Mouse (Mus musculus): Measurements from ENCODE around the gene Syt2.

The Syt2 gene

DNA sequence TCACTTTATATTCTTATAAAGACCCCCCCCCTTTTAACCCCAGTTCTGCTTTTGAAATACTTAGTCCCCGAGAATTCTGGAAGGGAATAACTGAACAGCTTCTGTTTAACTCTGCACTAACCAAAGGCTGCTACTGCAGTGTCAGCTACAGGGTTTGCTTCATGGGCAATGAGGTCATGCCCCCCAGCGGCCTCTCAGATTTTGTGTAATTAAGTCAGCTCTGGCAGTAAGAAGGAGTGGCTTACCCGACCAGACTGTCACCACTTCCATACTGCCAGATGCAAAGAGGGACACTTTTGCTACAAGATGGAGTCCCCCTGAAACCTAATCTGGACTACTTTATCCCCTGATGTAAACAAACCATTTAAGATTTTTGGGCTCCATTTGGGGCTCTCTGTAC, 129.2 kb downstream of the Syt2 start:
- DNase-seq, result no peak

DNA sequence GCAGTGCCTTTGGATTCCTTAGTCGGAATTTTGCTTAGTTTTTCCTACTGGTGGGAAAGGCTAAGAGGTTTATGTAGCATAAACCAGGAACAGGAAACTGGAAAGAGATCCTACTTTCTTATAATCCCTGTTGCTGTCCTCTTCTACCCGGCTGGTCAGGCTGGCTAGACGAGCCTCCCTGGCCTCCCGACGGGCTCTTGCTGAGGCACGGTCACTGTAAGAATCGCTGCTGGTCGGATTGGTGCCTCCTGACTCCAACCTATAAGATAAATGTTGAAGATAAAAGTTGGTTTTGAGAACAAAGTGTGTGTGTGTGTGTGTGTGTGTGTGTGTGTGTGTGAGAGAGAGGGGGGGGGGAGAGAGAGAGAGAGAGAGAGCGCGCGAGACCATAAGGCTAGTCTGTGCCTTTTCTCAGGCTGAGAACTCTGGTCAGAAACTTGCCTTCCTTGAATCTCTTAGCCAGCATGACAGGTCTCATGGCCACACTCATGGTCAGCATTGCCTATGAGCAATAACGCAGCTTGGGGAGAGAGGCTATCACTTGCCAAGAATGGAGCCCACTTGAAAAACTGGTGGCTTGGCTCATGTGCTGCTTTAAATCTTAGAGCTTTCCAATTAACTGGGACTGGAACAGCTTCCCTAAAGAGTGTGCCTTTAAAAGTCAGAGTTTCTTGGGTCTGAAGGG, 130.9 kb downstream of the Syt2 start:
- DNase-seq, result no peak

DNA sequence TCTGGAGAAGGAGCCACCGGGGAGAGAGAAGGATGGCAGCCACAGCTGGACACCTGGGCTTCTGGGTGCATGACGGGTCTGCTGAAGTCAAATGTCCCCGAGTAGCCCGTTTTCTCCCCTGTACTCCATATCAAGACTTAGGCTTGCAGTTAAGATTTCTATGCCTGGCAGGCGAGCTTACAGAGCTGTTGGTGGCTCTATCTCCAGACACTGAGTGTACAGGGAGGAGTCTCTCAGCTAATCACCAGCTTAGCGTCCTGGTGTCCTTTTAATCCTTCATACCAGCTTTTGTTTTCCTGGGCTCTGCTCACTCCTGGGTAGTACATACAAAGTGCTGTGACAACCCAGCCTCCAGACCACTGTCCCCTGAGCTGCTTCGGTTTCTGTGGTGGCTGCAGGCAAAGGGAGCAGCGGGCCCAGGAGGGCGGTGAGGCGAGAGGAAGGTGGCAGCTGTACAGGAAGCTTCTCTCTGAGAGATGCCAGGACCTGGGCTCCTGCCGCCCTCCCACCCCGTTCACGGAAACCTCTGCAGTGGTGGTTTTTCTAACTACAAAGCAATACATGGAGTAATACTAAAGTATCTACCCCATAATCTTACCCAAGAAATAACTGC, 131.6 kb downstream of the Syt2 start:
- no peak for DNase-seq

DNA sequence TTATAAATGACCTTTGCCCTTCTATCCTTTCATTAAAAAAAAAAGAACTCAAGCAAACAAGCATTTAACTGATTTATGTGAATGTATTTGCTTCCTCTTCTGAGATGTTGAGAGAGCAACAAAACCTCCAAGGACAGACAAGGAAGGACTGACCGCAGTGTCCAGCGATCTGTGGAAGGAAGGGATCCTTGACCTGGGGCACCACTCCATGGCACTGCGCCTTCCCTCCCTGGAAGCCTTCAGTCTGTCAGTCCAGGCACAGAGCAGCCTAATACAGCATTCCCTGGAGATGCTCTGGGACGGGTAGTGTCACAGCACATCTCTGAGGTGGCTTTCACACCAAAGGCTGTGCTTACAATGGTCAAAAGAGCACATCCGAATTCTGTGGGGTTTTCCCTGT, 136.3 kb downstream of the Syt2 start:
- DNase-seq, result no peak

DNA sequence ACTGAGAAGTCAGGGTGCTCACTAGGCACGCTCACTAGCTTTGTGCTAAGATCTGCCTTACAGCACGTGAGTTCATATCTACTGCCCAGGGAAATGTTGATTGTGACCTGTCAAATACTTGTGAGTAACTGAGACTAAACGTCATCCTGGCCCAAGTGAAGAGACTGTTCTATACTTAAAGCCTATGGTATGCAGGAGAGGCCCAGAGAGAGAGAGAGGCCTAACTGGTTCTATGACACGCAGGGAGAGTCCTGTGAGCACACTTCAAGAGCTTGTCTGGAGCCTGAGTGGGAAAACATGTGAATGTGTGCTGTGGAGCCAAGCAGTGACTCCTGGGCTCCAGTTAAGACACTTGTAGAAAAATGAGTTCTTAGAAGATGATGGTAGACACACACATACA, 137.5 kb downstream of the Syt2 start:
- DNase-seq, result no peak

DNA sequence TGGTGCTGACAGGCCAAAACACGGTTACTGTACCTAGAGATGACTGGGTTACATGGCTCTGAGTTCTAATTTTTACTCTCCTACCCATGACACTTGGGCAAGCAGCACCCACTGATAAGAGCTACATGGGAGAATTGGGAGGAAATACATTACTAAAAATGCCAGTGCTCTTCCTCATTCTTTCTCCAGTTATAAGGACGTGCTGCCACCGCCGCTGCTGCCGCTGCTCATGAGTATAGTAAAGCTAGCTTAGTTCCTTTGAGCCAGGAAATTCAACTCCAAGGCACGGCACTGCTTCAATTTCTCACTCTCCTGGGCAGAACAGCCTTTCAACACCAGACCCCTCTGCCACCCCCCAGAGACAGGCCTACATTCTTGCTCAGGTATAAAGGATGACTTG, 138.0 kb downstream of the Syt2 start:
- no peak for DNase-seq

DNA sequence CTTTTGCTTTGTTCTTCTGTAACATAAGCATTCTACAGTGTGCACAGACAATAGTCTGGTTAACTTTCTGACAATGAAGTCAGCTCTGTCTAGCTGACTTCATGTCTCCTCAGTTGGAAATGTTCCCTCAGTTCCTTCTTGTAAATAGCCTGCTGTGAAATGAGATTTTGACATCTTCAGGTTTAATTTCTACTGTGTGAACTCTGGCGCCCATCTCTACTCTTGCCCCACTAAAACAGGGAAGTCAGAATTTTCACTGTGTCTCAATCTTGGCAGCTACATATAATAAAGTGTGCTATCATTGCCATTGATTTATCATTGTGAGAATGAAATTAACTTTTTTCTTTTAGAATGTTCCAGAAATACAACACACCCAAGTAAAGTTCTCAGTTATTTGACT, 138.4 kb downstream of the Syt2 start:
- DNase-seq, result no peak

DNA sequence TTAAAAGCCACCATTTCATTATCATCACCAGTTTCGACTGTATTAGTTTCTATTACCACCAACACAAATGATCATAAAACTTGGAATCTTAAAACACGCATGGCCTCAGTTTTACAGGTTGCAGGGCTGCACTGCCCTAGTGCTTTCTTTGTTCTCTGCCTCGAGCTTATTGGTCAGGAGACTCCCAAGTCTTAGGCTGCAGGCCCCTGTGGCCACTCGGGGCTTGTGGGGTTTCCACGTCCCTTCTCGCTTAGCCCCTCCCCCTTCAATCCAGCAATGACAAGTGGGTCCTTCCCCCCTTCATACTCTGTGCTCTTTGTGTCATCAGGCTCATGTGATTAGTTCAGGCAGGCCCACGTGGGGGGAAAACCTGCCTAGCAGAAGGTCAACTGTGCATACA, 141.6 kb downstream of the Syt2 start:
- no peak for DNase-seq

DNA sequence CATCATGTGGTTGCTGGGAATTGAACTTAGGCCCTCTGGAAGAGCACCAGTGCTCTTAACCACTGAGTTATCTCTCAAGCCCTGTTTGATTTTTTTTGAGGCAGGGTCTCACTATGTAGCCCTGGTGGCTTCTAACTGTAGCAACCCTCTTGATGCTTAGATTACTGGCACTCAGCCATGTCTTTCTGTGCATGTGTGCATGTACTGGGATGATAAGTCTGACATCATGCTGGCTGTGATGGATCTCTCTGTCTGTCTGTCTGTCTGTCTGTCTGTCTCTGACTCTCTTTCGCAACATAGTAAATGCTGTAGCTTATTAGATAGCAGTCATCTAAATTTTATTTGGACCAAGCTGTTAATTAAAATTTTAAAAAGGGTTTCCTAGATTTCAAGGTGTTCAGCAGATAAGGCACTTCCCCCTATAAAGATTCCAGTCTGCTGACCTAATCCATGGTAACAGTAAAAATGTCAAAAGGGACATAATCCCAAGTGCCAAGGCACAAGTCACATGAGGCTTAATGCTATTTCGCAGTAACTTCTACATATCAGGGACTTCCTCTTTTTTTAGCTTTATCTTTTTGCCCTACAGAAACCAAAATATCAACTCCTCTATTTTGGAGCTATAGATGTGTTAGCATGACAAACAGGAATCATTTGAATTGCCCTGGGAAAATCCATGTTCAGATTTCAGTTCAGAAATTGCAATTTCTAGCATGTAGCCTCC, 144.4 kb downstream of the Syt2 start:
- DNase-seq, result no peak

DNA sequence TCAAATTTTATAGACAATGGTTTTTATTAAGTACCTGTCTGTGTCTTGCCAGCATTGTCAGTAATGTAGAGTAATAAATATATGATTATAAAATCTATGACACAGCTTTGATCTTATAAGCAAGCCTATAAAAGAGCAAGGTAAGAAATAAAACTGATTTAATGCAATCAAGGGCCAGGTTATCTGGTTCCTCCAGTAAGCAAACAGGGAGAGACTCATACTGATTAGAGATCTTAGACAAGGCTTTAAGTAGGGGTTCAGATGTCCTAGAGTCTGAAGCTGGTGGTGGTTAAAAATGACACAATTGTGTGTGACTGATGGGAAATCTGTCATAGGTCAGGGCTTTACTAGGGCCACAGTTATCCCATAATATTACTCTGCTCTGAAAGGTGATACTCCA, 145.0 kb downstream of the Syt2 start:
- no peak for DNase-seq

DNA sequence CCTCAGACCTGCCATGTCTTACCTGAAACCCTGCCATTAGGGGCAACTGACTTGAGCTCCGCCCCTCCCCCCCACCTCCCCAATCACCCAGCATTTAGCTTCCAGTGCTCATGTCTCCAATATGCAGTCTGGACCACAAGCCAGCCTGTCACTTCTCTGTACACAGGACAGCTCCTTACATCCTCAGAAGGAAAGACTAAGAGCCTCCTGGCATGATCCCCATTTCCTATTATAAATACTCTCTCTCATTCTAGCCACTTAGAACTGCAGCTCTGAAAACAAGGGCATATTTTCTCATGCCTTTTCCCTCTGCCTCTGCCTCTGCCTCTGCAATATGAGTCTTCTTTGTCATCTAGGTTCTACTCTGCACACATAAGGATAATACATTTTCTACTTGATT, 149.6 kb downstream of the Syt2 start:
- DNase-seq, result no peak

DNA sequence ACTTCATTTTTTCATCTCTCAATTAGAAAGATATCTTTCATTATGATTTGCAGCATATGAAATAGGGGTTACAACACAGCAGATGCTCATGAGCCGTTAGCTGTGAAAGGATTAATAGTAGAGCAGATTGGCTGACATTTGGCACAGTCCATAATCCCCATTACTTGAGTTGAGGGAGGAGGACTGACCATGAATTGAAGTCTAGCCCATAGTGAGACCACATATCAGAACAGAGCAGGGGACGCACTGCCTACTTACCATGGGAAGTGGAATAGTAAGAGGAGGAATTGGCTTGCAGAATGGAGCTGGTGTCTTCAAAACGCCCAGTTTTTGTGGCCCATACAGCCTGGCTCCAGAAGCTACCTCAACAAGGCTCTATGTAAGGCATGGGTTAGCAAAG, 150.1 kb downstream of the Syt2 start:
- DNase-seq, result no peak

DNA sequence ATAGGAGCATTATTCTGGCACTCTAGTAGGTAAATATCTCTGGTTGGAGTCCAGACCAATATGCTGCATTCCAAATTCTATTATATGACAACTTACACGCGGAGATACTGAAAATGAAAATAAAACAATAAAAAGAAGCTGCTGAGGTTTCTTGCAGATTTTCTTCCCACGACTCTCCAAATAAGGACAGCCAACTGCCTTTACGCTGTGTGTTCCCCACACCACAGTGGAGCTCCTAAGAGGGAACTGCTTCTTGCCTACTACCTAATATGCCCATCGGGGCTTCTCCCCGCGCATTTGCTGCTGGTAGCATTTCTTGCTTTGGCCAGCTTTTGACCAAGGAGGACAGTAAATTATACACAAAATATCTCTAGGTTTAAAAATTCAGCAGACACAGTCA, 155.3 kb downstream of the Syt2 start:
- no peak for DNase-seq

DNA sequence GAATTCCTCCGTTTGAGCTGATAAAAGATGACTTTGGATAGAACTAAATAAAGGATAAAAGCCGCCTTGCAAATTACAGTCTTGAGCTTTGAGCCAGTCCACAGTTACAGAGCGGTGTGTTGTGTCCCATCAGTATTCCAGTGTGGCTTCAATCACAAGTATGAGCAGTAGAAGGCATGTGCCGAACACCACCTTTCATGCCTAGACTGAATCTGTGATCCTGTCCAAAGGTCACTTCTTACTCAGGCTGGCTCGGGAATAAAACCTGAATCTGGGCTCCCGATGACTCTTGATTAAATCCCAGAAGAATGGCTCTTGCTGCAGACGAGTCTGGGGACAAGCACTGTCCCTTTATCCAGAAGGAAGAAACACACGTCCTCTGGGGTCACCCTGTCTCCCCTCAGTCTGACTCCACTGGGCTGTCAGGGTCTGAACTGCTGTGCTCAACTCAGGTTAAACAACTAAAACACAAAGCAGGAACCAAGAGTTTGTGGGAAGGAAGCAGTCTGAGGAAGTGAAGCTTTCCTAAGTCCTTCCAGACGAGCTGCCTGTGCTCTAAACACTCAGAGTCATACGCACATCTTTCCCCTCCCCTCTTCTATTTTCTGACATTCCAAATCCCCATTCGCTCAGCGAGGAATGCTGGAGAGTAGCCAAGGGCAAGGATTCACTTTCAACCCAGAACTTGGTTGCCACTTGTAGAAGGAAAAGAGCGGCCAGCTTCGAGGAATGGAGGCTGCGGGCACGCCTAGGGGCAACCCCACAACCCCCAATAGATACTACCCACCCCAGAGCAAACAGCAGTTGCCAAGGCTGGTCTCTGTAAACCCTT, 157.0 kb downstream of the Syt2 start:
- no peak for DNase-seq

DNA sequence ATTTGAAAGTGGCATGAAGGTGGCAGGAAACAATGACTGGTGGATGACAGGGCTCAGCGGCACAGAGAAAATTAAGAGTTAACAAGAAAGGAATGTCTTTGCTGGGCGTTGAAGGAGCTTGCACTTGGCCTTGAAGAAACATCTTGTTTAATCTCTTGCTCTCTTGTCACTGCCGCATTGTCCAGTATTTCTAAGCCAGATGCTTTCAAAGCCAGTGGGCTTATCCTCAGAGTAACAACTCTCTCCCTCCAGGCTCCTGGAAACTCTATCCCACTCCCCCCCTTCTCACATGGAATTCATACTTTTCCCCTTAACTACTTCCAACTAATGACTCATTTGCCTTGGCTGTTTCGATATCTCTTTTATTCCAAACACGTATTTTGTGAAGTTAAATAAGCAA, 157.9 kb downstream of the Syt2 start:
- DNase-seq, result no peak

DNA sequence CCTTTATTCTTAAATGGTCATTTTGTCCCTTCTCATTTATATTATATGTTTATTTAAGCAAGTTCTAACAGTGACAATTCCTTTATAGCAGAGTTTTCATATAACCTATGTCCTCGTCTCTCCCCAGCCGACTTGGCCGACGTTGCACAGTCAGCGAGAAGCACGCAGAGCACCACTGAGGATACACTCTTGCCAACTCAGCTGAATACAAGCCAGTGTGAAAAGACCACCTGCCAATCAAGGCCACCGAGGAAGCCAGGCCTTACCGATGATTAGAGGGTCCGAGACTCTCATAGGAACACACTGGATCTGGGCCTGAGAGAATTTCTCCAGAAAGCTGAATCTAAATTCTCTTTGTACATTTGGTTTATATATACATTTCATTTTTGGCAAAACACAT, 159.0 kb downstream of the Syt2 start:
- DNase-seq, result no peak
